In genomic region chr10:42293877-42294276, GRCm38 (mm10) we compare ENCODE assay signal across 20 mouse cellular contexts. TPM values are rescaled to one million over a fixed set of nuclear protein-coding genes. Genes with fewer than 3 reads are reported as not detected.
DNase-seq lines count a peak whose midpoint lies in the region; ATAC-seq lines count a peak whose summit lies in the region.
"Had no signal": no experiment of that assay in that cellular context is flagged by ENCODE, and none has a peak within 500 bp of the region (broad histone marks: within the 10 kb centered on the region; RNA-seq: fewer than 3 reads in every experiment).

No protein-coding gene starts in this region.

- no peak overlapping the region for H3K27ac ChIP-seq in liver, embryonic 11.5 days (ENCODE audit: low read depth, low read length)
- no peak overlapping the region for H3K27ac ChIP-seq in forebrain, embryonic 16.5 days (ENCODE audit: low read length)
- H3K27ac ChIP-seq: hindbrain, embryonic 10.5 days; limb, embryonic 10.5 days; liver, embryonic 12.5 days; lung, embryonic 15.5 days; midbrain, embryonic 12.5 days; neural tube, embryonic 15.5 days had no signal

- intact Hi-C loops in gastrocnemius, postnatal 14 days (cut with DNase I; ENCODE audit: low total_unique reads) = loop anchor here (2.0 to 5.0 kb wide), 2 partner anchors 311 to 467 kb away; no protein-coding TSS in a partner anchor

- peak; percentile 88 for ATAC-seq in granulocyte monocyte progenitor cell, adult 5-6 weeks (replicated peaks; ENCODE audit: poor library complexity, severe bottlenecking)
- no peak for ATAC-seq in liver, embryonic 11.5 days (replicated peaks; ENCODE audit: low FRiP score)
- ATAC-seq in forebrain, embryonic 16.5 days = no peak
- ATAC-seq: liver, embryonic 12.5 days had no signal

- 45% methylated on average over 4 of the region's 4 CpGs for WGBS in liver, embryonic 11.5 days
- WGBS in forebrain, embryonic 16.5 days = 81% methylated on average over 4 of the region's 4 CpGs

- no peak overlapping the region for H3K9ac ChIP-seq in liver, embryonic 11.5 days (ENCODE audit: low read depth, low read length)
- no peak overlapping the region for H3K9ac ChIP-seq in forebrain, embryonic 16.5 days (replicated peaks; ENCODE audit: low read depth, low read length)
- H3K9ac ChIP-seq: lung, embryonic 15.5 days; midbrain, embryonic 12.5 days; neural tube, embryonic 15.5 days had no signal

- DNase-seq in spleen, postnatal 36 days (ENCODE audit: low spot score in 2 of 2) = peak; percentile 18 to 30
- no peak for DNase-seq in spleen, adult 12 weeks (ENCODE audit: low spot score)
- peak; percentile 43 for DNase-seq in lung, postnatal 25 days (ENCODE audit: low spot score)
- no peak for DNase-seq in liver, embryonic 11.5 days (ENCODE audit: low spot score)
- no peak for DNase-seq in right cerebral cortex, adult 2 months (ENCODE audit: low spot score in 2 of 2)
- no peak for DNase-seq in gastrocnemius, postnatal 14 days
- DNase-seq: adrenal gland, postnatal 36 days; cerebellum, adult 18-20 months; cerebellum, postnatal 36 days; gastrocnemius, postnatal 10 days; kidney, postnatal 25 days; right cerebral cortex, postnatal 4 days had no signal

- H3K9me3 ChIP-seq in liver, embryonic 11.5 days (ENCODE audit: control insufficient read depth, low read length) = no peaks in the 10 kb centered on the region
- no peaks in the 10 kb centered on the region for H3K9me3 ChIP-seq in forebrain, embryonic 16.5 days (ENCODE audit: control insufficient read depth, low read length)
- H3K9me3 ChIP-seq: hindbrain, embryonic 10.5 days; limb, embryonic 10.5 days; liver, embryonic 12.5 days; lung, embryonic 15.5 days; midbrain, embryonic 12.5 days; neural tube, embryonic 15.5 days had no signal

- no peaks in the 10 kb centered on the region for H3K36me3 ChIP-seq in liver, embryonic 11.5 days (ENCODE audit: control insufficient read depth, insufficient read depth, low read length)
- no peaks in the 10 kb centered on the region for H3K36me3 ChIP-seq in forebrain, embryonic 16.5 days (ENCODE audit: control insufficient read depth, insufficient read depth)
- H3K36me3 ChIP-seq: hindbrain, embryonic 10.5 days; limb, embryonic 10.5 days; liver, embryonic 12.5 days; lung, embryonic 15.5 days; midbrain, embryonic 12.5 days; neural tube, embryonic 15.5 days had no signal

- H3K4me3 ChIP-seq in liver, embryonic 11.5 days (ENCODE audit: low read depth, low read length) = no peak overlapping the region
- no peak overlapping the region for H3K4me3 ChIP-seq in forebrain, embryonic 16.5 days (replicated peaks; ENCODE audit: low read length)
- H3K4me3 ChIP-seq: hindbrain, embryonic 10.5 days; limb, embryonic 10.5 days; liver, embryonic 12.5 days; lung, embryonic 15.5 days; midbrain, embryonic 12.5 days; neural tube, embryonic 15.5 days had no signal

- H3K27me3 ChIP-seq in liver, embryonic 11.5 days (replicated peaks; ENCODE audit: control insufficient read depth, insufficient read depth, low read length) = no peaks in the 10 kb centered on the region
- H3K27me3 ChIP-seq in forebrain, embryonic 16.5 days (replicated peaks; ENCODE audit: control insufficient read depth, insufficient read depth, low read length) = no peaks in the 10 kb centered on the region
- H3K27me3 ChIP-seq: liver, embryonic 12.5 days; lung, embryonic 15.5 days; midbrain, embryonic 12.5 days; neural tube, embryonic 15.5 days had no signal

- peaks cover 3% of the 10 kb centered on the region; the same call in 1 of the 2 replicates for H3K4me1 ChIP-seq in liver, embryonic 11.5 days (replicated peaks; ENCODE audit: control insufficient read depth, insufficient read depth, low read length)
- no peaks in the 10 kb centered on the region for H3K4me1 ChIP-seq in forebrain, embryonic 16.5 days (replicated peaks; ENCODE audit: control insufficient read depth, insufficient read depth, low read length)
- H3K4me1 ChIP-seq: limb, embryonic 10.5 days; lung, embryonic 15.5 days; midbrain, embryonic 12.5 days; neural tube, embryonic 15.5 days had no signal

- H3K4me2 ChIP-seq in liver, embryonic 11.5 days = no peak overlapping the region
- no peak overlapping the region for H3K4me2 ChIP-seq in forebrain, embryonic 16.5 days (ENCODE audit: low read length)
- H3K4me2 ChIP-seq: liver, embryonic 12.5 days; lung, embryonic 15.5 days; midbrain, embryonic 12.5 days; neural tube, embryonic 15.5 days had no signal

RNA-seq across cellular contexts. Expression of gene Foxo3, which starts 17.3 kb away (rescaled TPM):
- 15.7 and 20.5 TPM in 2 replicates for total RNA-seq in granulocyte monocyte progenitor cell, adult 5-6 weeks (2014; fragmentation: Nextera tagmentation)
- 23.3 and 25.3 TPM in 2 replicates for total RNA-seq in granulocyte monocyte progenitor cell, adult 5-6 weeks (2017)
- 11.7 and 12.3 TPM in 2 replicates for polyA plus RNA-seq in liver, embryonic 11.5 days (2014; fragmentation: Nextera tagmentation; extraction: Ambion mirVana)
- polyA plus RNA-seq in forebrain, embryonic 16.5 days (2015; fragmentation: Nextera tagmentation; extraction: Ambion mirVana) = 4.7 and 4.8 TPM in 2 replicates
- total RNA-seq in gastrocnemius, postnatal 14 days (2021) = 10 to 100 TPM; 22.8 to 45.1 TPM

Comparison
In these comparisons a context has a peak if more than half of its experiments do, and no peak if none do; other contexts are left out.
1. DNase-seq: peak in spleen, postnatal 36 days (2 of 2) and lung, postnatal 25 days (single experiment); none in spleen, adult 12 weeks (single experiment), liver, embryonic 11.5 days (single experiment), right cerebral cortex, adult 2 months (0 of 2) and gastrocnemius, postnatal 14 days (single experiment).